Mouse (Mus musculus) T-cell, adult 2 months (primary cell): ENCODE measurements around the gene Bloc1s5.
"Not testable (repeated sequence)": the region's sequence is repeated elsewhere in the genome, so short reads cannot be mapped to it uniquely, and the experiment has no call there.

ENCODE experiments used
- DNase-seq: peaks from one replicate; pipeline ENCODE4 v3.0.0; 2022; ENCODE audit warnings: low spot score

Bloc1s5 gene

DNA sequence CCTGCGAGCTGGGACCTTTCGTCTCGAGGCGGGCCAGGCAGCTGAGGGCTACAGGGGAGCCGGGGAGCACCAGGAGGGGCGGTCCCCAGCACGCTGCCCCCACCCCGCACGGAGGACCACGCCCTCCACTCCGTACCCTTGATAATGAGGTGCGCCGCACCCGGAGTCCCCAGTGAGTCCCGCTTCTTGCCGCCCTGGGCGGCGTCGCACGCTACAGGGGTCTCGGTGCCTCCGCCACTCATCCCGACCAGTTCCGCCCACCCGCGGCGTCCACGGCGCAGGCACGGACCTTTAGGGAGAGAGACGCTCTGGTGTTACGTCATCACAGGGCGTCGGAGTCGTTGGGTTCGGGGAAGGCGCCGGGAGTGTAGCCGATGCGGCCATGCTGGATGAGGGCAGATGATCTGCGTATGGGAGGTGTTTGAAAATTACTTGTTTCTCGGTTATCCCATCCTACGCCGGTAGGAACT, at the start of gene Bloc1s5:
Gene Bloc1s5 (minus strand): TSS at position 310 of the 470 bp plus-strand sequence.
- peak; percentile 88 for DNase-seq

DNA sequence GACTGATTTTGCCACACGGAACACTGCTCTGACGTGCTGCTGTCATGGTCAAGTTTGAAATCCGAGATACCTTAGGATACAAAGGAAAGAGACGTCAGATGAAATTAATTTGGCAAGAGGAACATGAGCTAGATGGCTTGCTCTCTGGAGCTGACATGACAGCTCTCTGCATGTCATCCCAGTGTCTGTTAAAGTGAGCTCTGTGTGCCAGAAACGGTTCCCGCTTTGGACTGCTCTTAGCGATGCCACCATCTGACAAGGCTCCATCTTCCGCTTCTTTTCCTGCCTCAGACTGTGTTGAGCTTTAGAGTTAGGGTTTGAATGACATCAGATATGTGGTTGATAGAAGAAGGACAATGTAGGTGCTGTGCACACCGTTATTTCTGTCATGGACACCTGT, 37.4 kb upstream of the Bloc1s5 start:
- no peak for DNase-seq

- not testable (repeated sequence) for DNase-seq
These were observed 36.5 kb upstream of the Bloc1s5 start for GRCm38 (mm10) chr13:38671451-38671850.

GRCm38 (mm10) chr13:38670051-38670450, 35.1 kb upstream of the Bloc1s5 start:
- DNase-seq: no peak

DNA sequence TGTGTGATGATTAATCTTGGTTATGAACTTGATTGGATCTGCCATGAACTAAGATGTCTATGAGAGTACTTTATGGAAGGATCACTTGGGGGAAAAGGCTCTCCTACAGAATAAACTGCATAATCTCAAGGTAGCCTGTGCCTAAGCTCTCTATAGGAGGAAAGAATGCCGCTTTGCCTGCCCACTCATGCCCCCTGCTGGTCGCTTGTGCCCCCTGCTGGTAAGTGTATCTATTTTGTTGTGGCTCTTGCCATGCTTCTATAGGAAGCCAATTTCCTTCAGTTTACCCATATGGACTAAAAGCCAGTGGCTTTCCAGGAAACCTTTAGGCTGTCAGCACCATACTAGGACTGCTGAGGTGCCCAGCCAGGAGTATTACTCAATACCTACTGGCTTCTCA, 33.6 kb upstream of the Bloc1s5 start:
- DNase-seq: peak; percentile 56

- no peak for DNase-seq
These were observed 29.8 kb upstream of the Bloc1s5 start for GRCm38 (mm10) chr13:38664753-38665152.

GRCm38 (mm10) chr13:38659524-38660136, 24.7 kb upstream of the Bloc1s5 start:
- no peak for DNase-seq

GRCm38 (mm10) chr13:38658528-38659280, 23.8 kb upstream of the Bloc1s5 start, which contains the start of gene Eef1e1:
Gene Eef1e1 (minus strand): TSS chr13:38659058.
- DNase-seq: peak; percentile 97

DNA sequence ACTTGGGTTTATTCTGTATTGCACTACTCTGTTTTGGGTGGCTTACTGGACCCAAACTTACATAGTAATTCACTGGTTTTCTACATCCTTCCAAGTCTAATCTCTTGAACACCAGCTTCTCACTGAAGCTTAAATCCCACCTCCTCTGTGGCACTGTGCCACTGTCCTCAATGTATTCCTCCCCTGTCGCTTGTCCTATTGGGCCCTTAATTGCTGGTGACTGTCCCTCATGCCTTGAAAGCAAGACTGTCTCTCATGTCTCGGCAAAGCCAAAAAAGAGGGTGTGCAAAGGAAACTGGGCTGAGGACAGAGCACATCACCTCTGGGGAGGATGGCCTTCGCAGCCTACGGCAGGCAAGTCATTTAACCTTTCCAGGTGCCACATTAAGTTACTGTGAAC, 23.0 kb upstream of the Bloc1s5 start:
- DNase-seq: no peak

DNA sequence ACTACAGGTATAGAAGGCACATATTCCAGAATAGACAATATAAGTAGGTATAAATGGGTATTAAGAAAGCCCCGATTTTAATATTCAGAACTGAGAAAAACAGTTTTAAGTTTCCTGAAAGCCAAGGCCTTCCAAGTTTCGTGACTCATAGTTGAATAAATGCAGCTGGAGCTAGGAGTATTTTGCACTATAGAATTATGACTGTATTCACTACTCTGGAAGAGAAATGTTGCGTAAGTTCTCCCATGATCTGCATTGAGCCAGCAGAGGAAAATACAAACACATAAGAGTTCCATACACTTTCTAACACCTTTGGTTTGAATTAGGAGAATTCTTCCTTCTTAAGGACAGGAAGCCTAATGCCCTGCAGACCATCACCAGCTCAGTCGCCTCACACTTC, 15.4 kb upstream of the Bloc1s5 start:
- DNase-seq: no peak

GRCm38 (mm10) chr13:38649069-38649468, 14.2 kb upstream of the Bloc1s5 start:
- DNase-seq: no peak

DNA sequence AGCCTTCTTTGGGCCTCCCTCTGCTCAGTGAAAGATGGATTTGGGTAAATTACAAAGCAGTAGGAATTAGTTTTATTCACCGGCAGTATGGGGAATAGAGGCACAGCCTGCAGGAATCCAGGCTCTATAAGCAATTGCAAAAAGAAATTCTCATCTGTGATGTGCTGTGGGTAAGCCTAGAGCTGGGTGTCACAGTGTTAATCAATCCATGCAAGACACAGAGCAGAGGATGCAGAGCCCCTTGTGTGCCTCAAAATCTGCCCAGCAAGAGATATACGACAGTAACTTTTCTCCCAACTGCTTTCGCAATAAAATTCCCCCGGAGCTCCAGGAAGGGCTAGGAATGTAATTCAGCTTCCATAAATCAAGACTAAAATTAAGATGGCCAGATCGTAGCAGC, 6.5 kb upstream of the Bloc1s5 start:
- no peak for DNase-seq

GRCm38 (mm10) chr13:38640961-38641360, 6.1 kb upstream of the Bloc1s5 start:
- no peak for DNase-seq

- DNase-seq: no peak
These were observed 3.8 kb upstream of the Bloc1s5 start for GRCm38 (mm10) chr13:38638694-38639093.

- no peak for DNase-seq
These were observed 581 bp downstream of the Bloc1s5 start for GRCm38 (mm10) chr13:38634256-38634799.

GRCm38 (mm10) chr13:38633287-38634000, 1.5 kb downstream of the Bloc1s5 start:
- DNase-seq: no peak

DNA sequence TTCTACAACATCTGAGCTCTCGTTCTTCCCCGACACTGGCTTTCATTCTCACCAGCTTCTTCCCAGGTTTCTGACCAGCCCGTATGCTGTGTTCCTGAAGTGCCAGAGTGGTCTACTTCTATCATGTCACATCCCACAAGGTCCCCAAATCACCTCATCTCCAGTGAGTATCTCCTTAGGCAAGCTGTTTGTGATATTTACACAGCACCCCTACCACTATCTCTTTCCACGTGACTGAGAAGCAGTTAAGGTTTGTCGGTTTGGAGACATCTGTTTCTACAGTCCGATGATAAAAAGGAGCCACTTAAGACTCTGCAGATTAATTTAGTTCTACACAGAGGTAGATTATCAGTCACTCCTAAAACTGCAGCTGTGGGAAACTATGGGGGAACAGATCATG, 2.4 kb downstream of the Bloc1s5 start:
- no peak for DNase-seq

DNA sequence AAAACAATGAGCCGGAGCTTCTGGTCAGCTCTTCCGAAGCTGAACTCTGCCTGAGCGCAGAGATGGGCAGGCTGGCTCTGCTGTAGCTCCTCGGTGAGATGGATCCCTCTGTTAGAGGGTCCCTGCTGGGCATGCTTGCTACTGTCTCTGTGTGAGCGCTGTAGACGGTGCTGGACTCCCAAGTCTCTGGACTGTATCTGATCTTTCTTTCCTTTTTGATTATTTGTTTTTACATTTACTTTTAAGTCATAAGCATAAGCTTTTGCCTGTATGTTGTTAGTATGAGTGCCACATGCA, 8.7 kb downstream of the Bloc1s5 start:
- no peak for DNase-seq

GRCm38 (mm10) chr13:38625492-38626228, 9.2 kb downstream of the Bloc1s5 start:
- no peak for DNase-seq

DNA sequence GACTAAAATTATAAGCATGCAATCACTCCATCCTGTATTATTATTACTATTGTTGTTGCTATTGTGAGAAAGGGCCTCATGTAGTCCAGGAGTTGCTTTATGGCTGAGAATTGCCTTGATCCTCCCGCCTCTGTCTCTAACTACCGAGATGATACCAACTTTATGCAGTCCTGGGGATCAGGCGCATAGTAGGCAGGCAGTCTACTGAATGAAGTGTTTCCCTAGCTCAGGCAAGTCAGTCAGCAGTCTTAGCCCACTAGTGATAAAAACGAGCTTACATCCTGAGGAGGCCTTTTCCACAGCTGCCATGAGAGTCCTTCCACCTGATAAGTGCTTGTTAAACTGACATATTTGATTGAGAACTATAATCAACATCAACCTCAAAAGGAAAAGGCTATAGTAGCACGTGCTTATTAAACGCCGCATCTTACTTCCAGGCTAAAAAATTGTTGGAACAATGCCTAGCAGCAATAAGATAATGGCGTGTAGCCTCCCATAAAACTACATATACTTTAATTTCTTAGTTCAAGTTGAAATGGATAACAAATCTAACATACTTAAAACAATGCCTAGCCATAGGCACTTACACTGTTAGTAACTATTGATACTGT, 10.5 kb downstream of the Bloc1s5 start:
- DNase-seq: no peak

- DNase-seq: no peak
These were observed 11.6 kb downstream of the Bloc1s5 start for GRCm38 (mm10) chr13:38623296-38623695.
